Mouse (Mus musculus) 3T3-L1 (cell line): ENCODE data around the gene Arhgap4.

Source experiments
- DNase-seq: peaks from one replicate; pipeline ENCODE4 v3.0.0-alpha.2; 2015; ENCODE audit warnings: low read depth, low spot score

Gene Arhgap4

GRCm38 (mm10) chrX:73921823-73922549 lies at the start of gene Arhgap4, which contains the start of gene Naa10:
Gene Arhgap4, minus strand, starts transcription at chrX:73921870.
Gene Naa10, minus strand, starts transcription at chrX:73921944.
- DNase-seq, result peak; percentile 91

DNA sequence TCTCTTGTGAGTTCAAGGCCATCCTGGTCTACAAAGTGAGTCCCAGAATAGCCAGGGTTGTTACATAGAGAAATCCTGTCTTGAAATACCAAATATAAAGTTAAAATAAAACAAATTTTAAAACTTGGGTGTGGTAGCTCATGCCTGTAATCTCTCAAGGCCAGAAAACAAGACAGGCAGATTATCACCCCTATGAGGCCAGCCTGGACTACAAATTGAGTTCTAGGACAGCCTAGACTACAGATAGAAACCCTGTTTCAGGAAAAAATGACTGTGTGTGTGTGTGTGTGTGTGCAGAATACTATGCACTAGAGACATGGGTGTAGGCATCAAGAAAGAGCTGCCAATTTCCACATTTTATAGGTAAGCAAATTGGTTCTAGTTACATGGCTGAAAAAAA lies 49.1 kb upstream of the Arhgap4 start:
- DNase-seq, result no peak

- no peak for DNase-seq
Observed at GRCm38 (mm10) chrX:73969729-73970128, 48.1 kb upstream of the Arhgap4 start.

DNA sequence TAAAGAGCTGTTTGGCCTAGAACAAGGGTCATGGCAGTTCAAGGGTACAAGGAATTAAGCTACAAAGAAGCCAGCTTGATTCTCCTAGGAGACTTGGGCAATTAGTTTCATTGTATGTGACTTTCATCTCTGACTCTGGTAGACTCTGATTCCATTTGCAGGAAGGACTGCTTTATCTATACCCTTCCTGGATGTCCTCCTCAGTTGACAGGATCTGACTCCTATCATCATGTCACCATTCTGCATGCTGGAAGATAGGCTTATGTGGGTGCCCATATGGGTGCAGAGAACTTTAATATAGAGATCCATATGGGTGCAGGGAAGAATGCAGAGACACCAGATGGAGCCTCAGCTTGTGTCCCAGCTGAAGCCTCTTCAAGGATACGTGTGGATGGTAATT lies 47.5 kb upstream of the Arhgap4 start:
- DNase-seq, result no peak

DNA sequence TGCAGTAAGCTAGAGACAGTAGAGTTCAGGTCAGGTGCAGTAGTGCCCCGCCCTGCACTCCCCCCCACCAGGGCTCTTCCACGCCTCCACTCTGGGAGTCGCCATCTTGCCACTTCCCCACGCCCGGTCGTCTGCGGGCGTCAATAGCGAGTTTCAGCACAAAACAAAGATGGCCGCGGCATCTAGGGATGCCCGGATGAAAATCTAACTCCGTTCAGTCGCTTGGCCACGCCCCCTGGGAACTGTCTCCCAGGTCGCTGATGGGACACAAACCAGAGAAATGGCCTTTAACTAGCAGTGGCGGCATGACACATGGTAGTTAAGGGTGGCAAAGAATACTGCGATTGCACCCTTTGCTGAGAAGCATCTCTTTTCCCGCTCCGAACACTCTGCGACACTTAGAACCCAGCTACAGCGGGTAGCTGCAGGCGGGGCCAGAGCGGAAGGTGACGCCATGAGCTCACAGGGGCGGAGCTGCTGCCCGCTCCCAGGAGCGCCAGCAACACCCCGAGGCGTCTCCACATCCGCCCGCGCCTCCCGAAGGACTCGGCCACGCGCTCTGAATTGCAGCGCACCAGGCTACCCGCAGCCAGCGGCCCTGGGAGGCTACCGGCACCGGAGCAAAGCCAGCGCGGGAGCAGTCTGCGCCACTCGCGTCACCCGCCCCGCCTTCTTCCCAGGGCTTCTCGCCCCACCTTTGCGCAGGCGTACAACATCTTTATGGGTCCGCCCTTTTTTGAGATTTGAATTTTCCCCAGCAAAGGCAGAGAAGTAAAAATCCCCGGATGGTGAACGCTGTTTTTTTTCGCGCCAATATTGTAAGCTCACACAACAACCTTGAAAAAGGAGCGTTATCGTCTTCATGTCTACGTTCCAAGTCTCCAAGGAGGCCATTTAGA lies 45.8 kb upstream of the Arhgap4 start:
- DNase-seq, result peak; percentile 91

- DNase-seq, result peak; percentile 88
Observed at GRCm38 (mm10) chrX:73966248-73967176, 44.8 kb upstream of the Arhgap4 start, which contains the start of gene Hcfc1. Gene Hcfc1, minus strand, starts transcription at chrX:73966357.

DNA sequence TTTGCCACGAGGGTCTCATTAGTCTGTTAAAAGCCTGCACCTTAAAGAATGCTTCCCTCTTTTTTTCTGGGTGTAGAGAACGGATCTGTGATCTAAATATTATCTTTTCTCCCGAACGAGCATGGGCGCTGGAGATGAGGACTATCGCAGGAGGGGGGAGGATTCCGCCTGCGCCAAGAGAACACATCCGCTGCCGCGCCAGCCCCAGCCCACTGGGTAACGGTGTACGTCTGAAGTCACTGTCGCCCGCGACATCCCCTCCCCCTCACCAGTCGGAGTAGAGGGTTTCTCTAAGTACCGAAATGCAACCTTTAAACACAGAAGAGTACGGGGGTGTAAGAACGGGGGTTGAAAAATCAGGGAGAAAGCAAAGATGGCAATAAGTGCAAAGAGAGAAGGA lies 43.6 kb upstream of the Arhgap4 start:
- peak; percentile 43 for DNase-seq

DNA sequence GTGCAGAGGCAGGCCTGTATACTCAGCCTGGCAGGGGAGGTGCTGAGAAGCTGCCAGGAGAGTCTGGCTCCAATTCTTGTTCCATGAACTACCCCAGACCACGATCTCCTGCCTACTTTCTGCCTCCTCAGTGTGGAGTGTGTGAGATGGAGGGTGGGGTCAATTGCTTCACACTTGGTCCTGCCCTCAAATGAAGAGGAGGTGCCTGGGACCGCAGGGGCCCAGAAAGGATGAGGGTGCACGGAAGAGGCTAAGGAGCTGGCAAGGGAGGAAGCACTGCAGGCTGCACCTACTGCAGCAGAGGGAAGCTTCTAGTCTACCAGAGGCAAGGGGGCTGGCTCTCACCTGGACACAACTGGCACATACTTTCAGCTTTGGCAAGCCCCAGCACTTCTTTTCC lies 42.7 kb upstream of the Arhgap4 start:
- peak; percentile 51 for DNase-seq

DNA sequence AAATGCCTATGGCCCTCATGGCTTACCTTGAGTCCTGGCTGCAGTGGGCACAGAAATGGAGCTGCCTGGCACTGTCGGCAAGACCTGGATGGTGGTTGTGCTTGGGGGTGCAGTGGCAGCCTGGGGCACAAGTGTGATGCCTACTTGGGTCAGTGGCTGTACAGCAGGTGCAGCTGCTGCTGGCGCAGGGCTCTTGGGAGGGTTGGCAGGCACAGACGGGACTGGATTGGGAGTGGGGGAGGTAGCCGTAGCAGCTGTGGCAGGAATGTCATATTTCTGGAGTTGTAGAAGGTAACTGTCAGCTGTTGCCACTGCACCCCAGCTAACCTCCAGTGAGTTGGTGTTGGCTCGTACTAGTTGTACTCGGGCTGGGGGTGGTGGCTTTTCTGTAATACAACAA lies 33.3 kb upstream of the Arhgap4 start:
- no peak for DNase-seq

DNA sequence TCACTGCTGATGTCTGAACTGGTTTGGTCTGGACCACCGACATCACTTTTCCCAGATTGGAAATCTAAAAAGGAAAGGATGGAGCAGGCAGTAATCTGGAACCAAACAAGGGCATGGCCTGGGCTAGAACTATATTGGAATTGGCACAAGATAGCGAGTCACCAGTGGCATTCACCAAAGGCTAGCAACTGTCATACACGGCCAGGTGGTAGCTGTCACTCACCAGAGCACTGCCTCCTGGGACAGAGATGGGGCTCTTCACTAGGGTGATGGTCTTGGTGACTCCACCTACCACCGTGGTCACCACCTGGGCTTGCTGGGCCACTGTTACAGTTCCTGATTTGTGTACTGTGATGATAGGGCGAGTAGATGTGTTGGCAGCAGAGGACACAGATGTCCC lies 30.9 kb upstream of the Arhgap4 start:
- DNase-seq, result no peak

GRCm38 (mm10) chrX:73949341-73949740 lies 27.7 kb upstream of the Arhgap4 start:
- DNase-seq, result no peak

DNA sequence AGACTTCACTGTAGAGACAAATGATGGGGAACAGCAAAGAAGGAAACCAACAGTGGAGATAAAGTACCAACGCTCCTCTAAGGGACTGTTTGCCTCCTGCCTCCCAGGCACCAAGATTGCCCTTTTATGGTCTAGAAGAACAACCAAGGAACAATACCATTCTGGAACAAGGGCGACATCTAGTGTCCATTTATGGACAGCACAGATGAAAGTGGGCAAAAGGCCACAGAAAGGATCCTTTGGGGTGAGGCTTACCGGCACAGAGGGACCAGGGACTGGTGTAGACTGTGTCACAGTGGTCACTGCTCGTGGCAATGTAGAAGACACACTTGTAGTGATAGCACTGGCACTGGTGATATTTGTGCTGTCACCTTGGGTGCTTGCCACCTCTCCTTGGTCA lies 27.0 kb upstream of the Arhgap4 start:
- peak; percentile 85 for DNase-seq

- no peak for DNase-seq
Observed at GRCm38 (mm10) chrX:73946896-73947295, 25.2 kb upstream of the Arhgap4 start.

DNA sequence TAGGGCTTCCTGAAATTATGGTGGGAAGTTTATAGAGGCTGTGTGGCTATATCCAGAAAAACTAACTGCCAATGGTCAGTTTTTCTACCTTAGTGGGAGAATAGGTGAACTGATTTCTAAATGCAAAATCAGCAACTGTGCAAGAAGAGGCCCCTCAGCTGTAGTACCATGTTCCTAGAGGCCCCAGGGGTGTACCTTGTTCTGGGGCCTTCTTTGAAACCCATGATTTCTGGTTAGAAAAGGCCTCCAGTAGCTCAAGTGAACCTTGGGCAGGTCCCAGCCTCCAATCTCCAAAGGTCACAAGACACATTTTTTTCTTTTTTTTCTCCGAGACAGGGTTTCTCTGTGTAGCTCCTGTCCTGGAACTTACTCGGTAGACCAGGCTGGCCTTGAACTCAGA lies 20.6 kb upstream of the Arhgap4 start:
- DNase-seq, result no peak

- DNase-seq, result no peak
Observed at GRCm38 (mm10) chrX:73941860-73942259, 20.2 kb upstream of the Arhgap4 start.

GRCm38 (mm10) chrX:73931871-73932270 lies 10.2 kb upstream of the Arhgap4 start:
- peak; percentile 62 for DNase-seq

DNA sequence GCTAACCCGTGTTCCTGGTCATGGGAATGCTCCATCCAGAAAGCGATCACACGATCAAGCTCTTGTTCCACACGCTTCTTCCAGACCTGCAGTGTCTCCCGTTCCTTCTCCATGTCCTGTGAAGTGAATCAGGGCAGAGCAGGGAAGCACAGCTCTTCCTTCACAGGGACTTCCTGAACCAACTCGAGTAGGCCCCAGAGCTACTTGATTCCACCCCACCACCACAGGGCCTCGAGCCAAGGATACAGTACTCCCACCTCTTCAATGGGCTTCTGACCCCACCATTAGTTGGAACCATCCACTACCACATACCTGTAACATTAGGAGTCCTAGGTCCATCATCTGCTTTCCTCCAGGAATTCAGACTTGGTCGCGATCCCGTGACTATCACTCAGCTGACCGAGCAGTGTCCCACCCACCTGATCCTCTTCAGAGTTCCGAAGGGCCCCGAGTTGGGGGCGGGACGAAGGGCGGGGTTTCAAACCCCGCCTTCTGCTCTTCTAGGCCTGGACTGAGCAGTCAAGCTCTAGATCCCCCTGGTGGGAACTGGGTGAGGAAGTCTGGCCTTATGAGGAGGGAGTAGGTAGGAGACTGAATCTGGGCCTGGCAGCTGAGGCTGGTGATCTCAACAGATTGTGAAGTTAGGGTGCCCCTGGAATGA lies 8.9 kb upstream of the Arhgap4 start, which contains the start of gene Renbp:
Gene Renbp (minus strand): TSS at position 449 of the 661 bp plus-strand sequence.
- DNase-seq, result peak; percentile 84

GRCm38 (mm10) chrX:73922550-73922882 lies 846 bp upstream of the Arhgap4 start:
- no peak for DNase-seq

GRCm38 (mm10) chrX:73921285-73921822 lies 316 bp downstream of the Arhgap4 start:
- DNase-seq, result peak; percentile 54

DNA sequence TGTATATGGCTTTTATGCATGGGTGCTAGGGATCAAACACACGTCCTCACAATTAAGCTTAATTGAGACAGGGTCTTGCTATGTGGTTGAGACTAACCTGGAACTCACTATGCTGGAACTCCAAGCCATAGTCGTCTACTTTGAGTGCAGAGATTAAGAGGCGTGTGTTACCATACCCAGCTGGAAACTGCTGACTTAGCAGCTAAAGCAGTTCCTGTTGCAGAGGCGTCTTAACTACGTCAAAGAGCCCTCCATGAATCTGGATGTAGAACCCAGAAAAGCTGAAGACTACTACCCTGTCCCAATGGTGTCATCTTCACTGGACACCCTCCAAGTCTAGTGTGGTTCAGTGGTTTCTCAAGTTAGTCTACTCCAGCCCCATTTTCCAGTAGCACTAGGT lies 3.0 kb downstream of the Arhgap4 start:
- no peak for DNase-seq

- DNase-seq, result no peak
Observed at GRCm38 (mm10) chrX:73916945-73917344, 4.7 kb downstream of the Arhgap4 start.
